ENCODE assay signal across 18 mouse cellular contexts in genomic region chr2:93709241-93709640, GRCm38 (mm10).
"Had no signal": no experiment of that assay in that cellular context is flagged by ENCODE, and none has a peak within 500 bp of the region (broad histone marks: within the 10 kb centered on the region; RNA-seq: fewer than 3 reads in every experiment).

No protein-coding gene starts in this region.

- H3K4me1 ChIP-seq: midbrain, embryonic 12.5 days; neural tube, embryonic 12.5 days; stomach, embryonic 15.5 days had no signal

- H3K9ac ChIP-seq: lung, embryonic 14.5 days; midbrain, embryonic 12.5 days; neural tube, embryonic 12.5 days; stomach, embryonic 15.5 days had no signal

- H3K4me2 ChIP-seq: lung, embryonic 14.5 days; midbrain, embryonic 12.5 days; neural tube, embryonic 12.5 days; stomach, embryonic 15.5 days had no signal

- DNase-seq: lung, embryonic 14.5 days; lung, postnatal 10 days; lung, postnatal 4 days; midbrain, embryonic 14.5 days; retina, postnatal 1 day; right cerebral cortex, adult 18-20 months; right cerebral cortex, postnatal 25 days; right cerebral cortex, postnatal 4 days; thymus, adult 2 months; thymus, postnatal 25 days; thymus, postnatal 4 days had no signal

- H3K9me3 ChIP-seq: midbrain, embryonic 10.5 days; midbrain, embryonic 12.5 days; neural tube, embryonic 12.5 days; stomach, embryonic 15.5 days had no signal

- H3K4me3 ChIP-seq: midbrain, embryonic 10.5 days; midbrain, embryonic 12.5 days; myocyte; neural tube, embryonic 12.5 days; stomach, embryonic 15.5 days had no signal

- H3K36me3 ChIP-seq: midbrain, embryonic 10.5 days; midbrain, embryonic 12.5 days; neural tube, embryonic 12.5 days; stomach, embryonic 15.5 days had no signal

- H3K27me3 ChIP-seq: midbrain, embryonic 12.5 days; neural tube, embryonic 12.5 days; stomach, embryonic 15.5 days had no signal

- ATAC-seq: midbrain, embryonic 16.5 days had no signal

- H3K27ac ChIP-seq: midbrain, embryonic 10.5 days; midbrain, embryonic 12.5 days; neural tube, embryonic 12.5 days; stomach, embryonic 15.5 days; stomach, postnatal 0 days had no signal
